In genomic region chr2:178557934-178558333, GRCm38 (mm10) we compare ENCODE assay signal across 15 mouse cellular contexts.
DNase-seq lines count a peak whose midpoint lies in the region; ATAC-seq lines count a peak whose summit lies in the region.
"Had no signal": no experiment of that assay in that cellular context is flagged by ENCODE, and none has a peak within 500 bp of the region (broad histone marks: within the 10 kb centered on the region; RNA-seq: fewer than 3 reads in every experiment).

No protein-coding gene starts in this region.

- H3K4me2 ChIP-seq in heart, embryonic 14.5 days (ENCODE audit: low read length), result peak overlapping the region; percentile 30; the same call in 1 of the 2 replicates
- no peak overlapping the region for H3K4me2 ChIP-seq in neural tube, embryonic 15.5 days
- H3K4me2 ChIP-seq: embryonic facial prominence, embryonic 12.5 days; limb, embryonic 12.5 days had no signal

- 27% methylated on average over 9 of the region's 9 CpGs for WGBS in heart, embryonic 14.5 days
- 48% methylated on average over 9 of the region's 9 CpGs for WGBS in neural tube, embryonic 15.5 days

- no peak overlapping the region for H3K9ac ChIP-seq in heart, embryonic 14.5 days (ENCODE audit: low read length)
- H3K9ac ChIP-seq in neural tube, embryonic 15.5 days (replicated peaks), result no peak overlapping the region
- H3K9ac ChIP-seq: embryonic facial prominence, embryonic 12.5 days; limb, embryonic 12.5 days had no signal

- H3K27ac ChIP-seq in heart, embryonic 14.5 days (replicated peaks in 1 of 2; ENCODE audit: control insufficient read depth in 1 of 2, insufficient read depth in 1 of 2, low read depth in 2 of 2, low read length in 2 of 2), result no peak overlapping the region
- no peak overlapping the region for H3K27ac ChIP-seq in neural tube, embryonic 15.5 days (replicated peaks)
- H3K27ac ChIP-seq: embryonic facial prominence, embryonic 12.5 days; gastrocnemius, adult 2 months; kidney, postnatal 0 days; limb, embryonic 12.5 days had no signal

- no peak overlapping the region for H3K4me3 ChIP-seq in heart, embryonic 14.5 days (ENCODE audit: control insufficient read depth in 1 of 2, insufficient read depth in 1 of 2, low read depth in 1 of 2, low read length in 2 of 2)
- H3K4me3 ChIP-seq in neural tube, embryonic 15.5 days (replicated peaks), result no peak overlapping the region
- H3K4me3 ChIP-seq: embryonic facial prominence, embryonic 12.5 days; gastrocnemius, adult 2 months; limb, embryonic 12.5 days had no signal

- no peaks in the 10 kb centered on the region for H3K36me3 ChIP-seq in heart, embryonic 14.5 days (ENCODE audit: control insufficient read depth, insufficient read depth, low read length)
- H3K36me3 ChIP-seq in neural tube, embryonic 15.5 days, result no peaks in the 10 kb centered on the region
- H3K36me3 ChIP-seq: embryonic facial prominence, embryonic 12.5 days; limb, embryonic 12.5 days had no signal

- peak; percentile 43 for DNase-seq in left cerebral cortex, postnatal 4 days
- DNase-seq in left cerebral cortex, postnatal 36 days (ENCODE audit: low spot score in 2 of 2), result no peak
- peak; percentile 70 to 73 for DNase-seq in thymus, postnatal 10 days (ENCODE audit: low spot score in 2 of 2)
- no peak for DNase-seq in kidney, postnatal 10 days
- DNase-seq: cerebellum, adult 9-10 months; gastrocnemius, adult 2 months; lung, adult 18-20 months had no signal

- intact Hi-C loops in left cerebral cortex, postnatal 4 days (cut with DNase I), result no loop called here
- intact Hi-C loops in left cerebral cortex, postnatal 36 days (cut with DNase I), result no loop called here

- no peaks in the 10 kb centered on the region for H3K27me3 ChIP-seq in heart, embryonic 14.5 days (ENCODE audit: control insufficient read depth, insufficient read depth, low read length)
- H3K27me3 ChIP-seq in neural tube, embryonic 15.5 days (replicated peaks), result no peaks in the 10 kb centered on the region
- H3K27me3 ChIP-seq: embryonic facial prominence, embryonic 12.5 days had no signal

- no peaks in the 10 kb centered on the region for H3K9me3 ChIP-seq in heart, embryonic 14.5 days (ENCODE audit: control insufficient read depth, low read length)
- no peaks in the 10 kb centered on the region for H3K9me3 ChIP-seq in neural tube, embryonic 15.5 days (replicated peaks)
- H3K9me3 ChIP-seq: embryonic facial prominence, embryonic 12.5 days; limb, embryonic 12.5 days had no signal

- peaks cover 6 to 10% of the 10 kb centered on the region in 2 experiments; a peak in 2 of 4 replicates for H3K4me1 ChIP-seq in heart, embryonic 14.5 days (ENCODE audit: control insufficient read depth in 2 of 2, insufficient read depth in 2 of 2, low read length in 2 of 2)
- H3K4me1 ChIP-seq in neural tube, embryonic 15.5 days, result peaks cover 20% of the 10 kb centered on the region

- ATAC-seq in granulocyte monocyte progenitor cell, adult 5-6 weeks (replicated peaks; ENCODE audit: poor library complexity, severe bottlenecking), result 0 out of 2 replicates have a peak, but pooled peaks have one; percentile 8
- no peak for ATAC-seq in heart, embryonic 14.5 days (ENCODE audit: insufficient number of reproducible peaks, insufficient read depth, low FRiP score, low read depth)
- ATAC-seq in neural tube, embryonic 15.5 days (ENCODE audit: low FRiP score), result no peak
- ATAC-seq: activated CD4-positive, CD25-positive, alpha-beta regulatory T cell, adult 4 months; hindbrain, embryonic 16.5 days had no signal

Comparison
In these comparisons a context has a peak if more than half of its experiments do, and no peak if none do; other contexts are left out.
1. DNase-seq: peak in left cerebral cortex, postnatal 4 days (single experiment) and thymus, postnatal 10 days (2 of 2); none in left cerebral cortex, postnatal 36 days (0 of 2) and kidney, postnatal 10 days (single experiment).